Comparison of ENCODE assay signal across 8 mouse cellular contexts in genomic region chr16:93883423-93884085, GRCm38 (mm10). TPM values are rescaled to one million over a fixed set of nuclear protein-coding genes. Genes with fewer than 3 reads are reported as not detected.
DNase-seq lines count a peak whose midpoint lies in the region; ATAC-seq and TF ChIP-seq lines count a peak whose summit lies in the region.

Chaf1b (plus strand) TSS chr16:93883901.

- POLR2A ChIA-PET in Patski (lab: Charles Lee): no interaction called here

- H3K9ac ChIP-seq in hindbrain, embryonic 13.5 days: peak within 1 kb of the TSS; percentile 77

- in situ Hi-C loops in Patski (cut with MboI; ENCODE audit: low pct_unique_long_range_greater_than_20kb): no loop called here

- H3K4me1 ChIP-seq in hindbrain, embryonic 13.5 days (replicated peaks): peaks cover 16% of the 10 kb centered on the region

- CTCF ChIA-PET in Patski (lab: Charles Lee): no interaction called here

- peaks cover 8% of the 10 kb centered on the region; the same call in 1 of the 2 replicates for H3K36me3 ChIP-seq in hindbrain, embryonic 13.5 days

- peak within 1 kb of the TSS; percentile 89 for H3K4me2 ChIP-seq in hindbrain, embryonic 13.5 days

- under 1% methylated on average over 54 of the region's 54 CpGs for WGBS in hindbrain, embryonic 13.5 days

- H3K27ac ChIP-seq in hindbrain, embryonic 13.5 days: peak within 1 kb of the TSS; percentile 46

- no peak for TF ChIP-seq CTCF in Patski (IDR thresholded peaks at IDR 0.05)

- H3K4me3 ChIP-seq in hindbrain, embryonic 13.5 days: peak within 1 kb of the TSS; percentile 80

- peak; percentile 90 for ATAC-seq in Patski
- peak; percentile 95 for ATAC-seq in hindbrain, embryonic 13.5 days (ENCODE audit: low FRiP score)

- H3K9me3 ChIP-seq in hindbrain, embryonic 13.5 days: no peaks in the 10 kb centered on the region

- H3K27me3 ChIP-seq in Patski: no peaks in the 10 kb centered on the region
- no peaks in the 10 kb centered on the region for H3K27me3 ChIP-seq in hindbrain, embryonic 13.5 days

- peak; percentile 82 for DNase-seq in Patski (ENCODE audit: low read depth, low spot score)
- peak; percentile 97 for DNase-seq in cerebellum, postnatal 14 days
- peak; percentile 93 to 94 for DNase-seq in frontal cortex, postnatal 14 days (ENCODE audit: low spot score in 2 of 2)
- DNase-seq in layer of hippocampus, postnatal 25 days (ENCODE audit: extremely low spot score in 1 of 2, low spot score in 1 of 2): peak; percentile 84 to 86
- peak; percentile 97 for DNase-seq in lung, postnatal 25 days (ENCODE audit: low spot score)
- peak; percentile 98 for DNase-seq in retina, embryonic 14.5 days (ENCODE audit: low spot score)
- DNase-seq in thymus, postnatal 4 days: peak; percentile 98

RNA-seq across cellular contexts. Expression of gene Chaf1b, which starts in this region (rescaled TPM):
- polyA plus RNA-seq in Patski (2021): 32.1 TPM
- polyA plus RNA-seq in hindbrain, embryonic 13.5 days (2015; fragmentation: Nextera tagmentation; extraction: Ambion mirVana): 21.4 and 26.5 TPM in 2 replicates
- total RNA-seq in layer of hippocampus, postnatal 25 days (2021): 1 to 10 TPM; 1.8 to 2.2 TPM

Comparison
In these comparisons a context has a peak if more than half of its experiments do, and no peak if none do; other contexts are left out.
1. Peak in every context shown above with its lines: DNase-seq, ATAC-seq, H3K4me3 ChIP-seq and H3K27ac ChIP-seq.